Mouse (Mus musculus) spleen, adult 2 months (tissue): ENCODE measurements at regions not wholly inside any gene's neighbourhood (a gene's known extent, or its start where the extent isn't known, plus 50 kb on each side); places are given as distances from the start of the nearest gene placed in this dataset.

ENCODE experiments used
- CTCF ChIP-seq: fragments of 200-500 bp; IDR thresholded peaks from 2 replicates; pipeline ENCODE4 v1.5.1; 2011; ENCODE audit warnings: mild to moderate bottlenecking, inconsistent platforms; ENCODE audit not compliant: insufficient read depth, insufficient read length, insufficient replicate concordance; ENCODE audit errors: extremely low read depth
- POLR2A ChIP-seq: fragments of 200-500 bp; IDR thresholded peaks from 2 replicates; pipeline ENCODE4 v1.6.1; 2011; ENCODE audit warnings: low read depth, low read length, inconsistent platforms

GRCm38 (mm10) chr7:37181109-37181508 lies 483.2 kb downstream of the Tshz3 start:
- TF ChIP-seq CTCF (no peak), POLR2A (no peak)
